Mouse (Mus musculus) activated CD4-positive, CD25-positive, alpha-beta regulatory T cell (primary cell): ENCODE measurements around the gene Apool. TPM values are rescaled to one million over a fixed set of nuclear protein-coding genes. Genes with fewer than 3 reads are reported as not detected.

Source experiments
- polyA plus RNA-seq, 2 experiments: library from polyadenylated mRNA; unstranded; fragments of 100-300 nt; shearing (Covaris generic); gene quantifications; one replicate each; pipeline ENCODE4 v1.2.1; 2017

Gene Apool
- 10 to 100 TPM; 33.0 to 42.1 TPM for polyA plus RNA-seq

GRCm38 (mm10) chrX:112310804-112311530 lies at the start of gene Apool:
Gene Apool (plus strand): TSS chrX:112311334.

GRCm38 (mm10) chrX:112406679-112407078 lies 95.5 kb downstream of the Apool start, which contains the start of gene Satl1:
Gene Satl1 (minus strand): TSS chrX:112406779.

Other genes starting within 250 kb of the Apool start
- not detected for gene 4933403O08Rik, start 72.3 kb upstream of the Apool start, polyA plus RNA-seq
- not detected for gene Satl1, start 95.4 kb downstream of the Apool start, polyA plus RNA-seq
- not detected for gene 2010106E10Rik, start 183.9 kb downstream of the Apool start, polyA plus RNA-seq